Mouse (Mus musculus) stomach, embryonic 16.5 days (tissue): Measurements from ENCODE around the gene Isyna1. TPM values are rescaled to one million over a fixed set of nuclear protein-coding genes. Genes with fewer than 3 reads are reported as not detected.
"Not testable (repeated sequence)": the region's sequence is repeated elsewhere in the genome, so short reads cannot be mapped to it uniquely, and the experiment has no call there.

Source experiments
- ATAC-seq: fragments of 200-750 bp; cut with Nextera tagmentation; 2 replicates; pipeline ENCODE4 v1.8.0; 2017; ENCODE audit warnings: moderate number of reproducible peaks, moderate TSS enrichment; ENCODE audit not compliant: insufficient read depth, low FRiP score
- H3K27ac ChIP-seq: fragments of 300-500 bp; sonication (generic); 2 replicates; pipeline ENCODE4 v1.5.1; 2014; ENCODE audit warnings: low read length
- H3K27me3 ChIP-seq: fragments of 300-500 bp; sonication (generic); 2 replicates; pipeline ENCODE4 v1.6.1; 2014; ENCODE audit warnings: low read length, control low read depth, mixed read lengths; ENCODE audit not compliant: control insufficient read depth, insufficient read depth
- H3K36me3 ChIP-seq: fragments of 300-500 bp; sonication (generic); 2 replicates; pipeline ENCODE4 v1.6.1; 2014; ENCODE audit warnings: low read length; ENCODE audit not compliant: control insufficient read depth, insufficient read depth
- H3K4me1 ChIP-seq: fragments of 300-500 bp; sonication (generic); 2 replicates; pipeline ENCODE4 v1.6.1; 2014; ENCODE audit warnings: low read length, control low read depth, mixed read lengths; ENCODE audit not compliant: control insufficient read depth, insufficient read depth
- H3K4me2 ChIP-seq: fragments of 300-500 bp; sonication (generic); 2 replicates; pipeline ENCODE4 v1.6.1; 2014; ENCODE audit warnings: low read depth, low read length, mixed read lengths
- H3K4me3 ChIP-seq: fragments of 300-500 bp; sonication (generic); replicated peaks from 2 replicates; pipeline ENCODE4 v1.5.1; 2014; ENCODE audit warnings: mild to moderate bottlenecking, low read length
- H3K9ac ChIP-seq: fragments of 300-500 bp; sonication (generic); 2 replicates; pipeline ENCODE4 v1.6.1; 2014; ENCODE audit warnings: low read length
- H3K9me3 ChIP-seq: fragments of 300-500 bp; sonication (generic); replicated peaks from 2 replicates; pipeline ENCODE4 v1.6.1; 2016; ENCODE audit warnings: low read length, control low read depth; ENCODE audit not compliant: control insufficient read depth
- WGBS: fragments of 180-500 bp; shearing (Covaris S2); extraction: QIAGEN DNeasy Blood & Tissue Kit; methylation state at CpG from one replicate; pipeline ENCODE4 v1.1.7; 2014; 5-methylcytosine and 5-hydroxymethylcytosine counted together
- polyA plus RNA-seq: library from polyadenylated mRNA; unstranded; fragments of >200 nt; fragmentation: Nextera tagmentation; extraction: Ambion mirVana; gene quantifications from 2 replicates; pipeline ENCODE4 v1.2.1, GENCODE M21; 2015

Isyna1 gene
- polyA plus RNA-seq, 1 experiment from 2014 or later = 104 TPM

DNA sequence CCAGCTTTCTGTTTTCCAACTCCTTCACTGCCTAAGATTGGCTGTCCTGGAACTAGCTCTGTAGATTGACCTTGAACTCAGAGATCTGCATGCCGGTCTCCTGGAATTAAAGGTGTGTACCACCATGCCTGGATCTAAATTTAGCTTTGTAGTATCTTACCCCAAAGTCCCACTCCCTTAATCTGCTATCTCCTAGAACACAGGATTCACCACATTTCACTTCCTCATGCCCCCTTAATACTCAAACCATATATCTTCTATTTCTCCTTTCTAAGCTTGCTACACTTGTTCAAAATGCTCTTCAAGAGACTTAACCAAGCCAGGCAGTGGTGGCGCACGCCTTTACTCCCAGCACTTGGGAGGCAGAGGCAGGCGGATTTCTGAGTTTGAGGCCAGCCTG is 6.2 kb upstream of the Isyna1 start:
- H3K4me3 ChIP-seq, H3K27ac ChIP-seq, H3K4me2 ChIP-seq, ATAC-seq, H3K9ac ChIP-seq, H3K9me3 ChIP-seq, H3K4me1 ChIP-seq, H3K27me3 ChIP-seq: not testable (repeated sequence)
- 0 out of 2 replicates have a peak, but pooled peaks cover 12% of the 10 kb centered on the region for H3K36me3 ChIP-seq
- WGBS = 83% methylated on average over 4 of the region's 4 CpGs

DNA sequence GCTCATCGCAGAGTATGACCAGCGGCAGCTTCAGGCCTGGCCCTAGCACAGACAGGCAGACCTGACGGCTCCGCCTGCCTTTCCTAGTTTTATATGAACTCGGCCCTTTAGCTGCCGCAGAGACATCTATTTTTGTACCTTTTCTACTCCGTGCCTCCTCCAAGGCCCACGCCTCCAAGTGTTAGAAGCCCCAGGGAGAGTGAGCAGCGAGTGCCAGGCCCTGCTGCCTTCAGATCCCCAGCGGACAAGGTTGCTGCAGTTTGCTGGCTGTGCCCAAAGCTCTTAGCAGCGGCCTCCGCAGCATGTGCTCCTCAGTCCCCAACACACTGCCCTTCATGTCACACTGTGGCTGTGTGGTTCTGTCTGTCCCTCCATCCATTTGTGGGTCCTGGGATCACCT is 2.6 kb upstream of the Isyna1 start:
- Histone ChIP-seq H3K4me3 (no peak overlapping the region), H3K27ac (no peak overlapping the region), H3K27me3 (no peaks in the 10 kb centered on the region), H3K9me3 (no peaks in the 10 kb centered on the region), H3K4me2 (no peak overlapping the region), H3K36me3 (0 out of 2 replicates have a peak, but pooled peaks cover 11% of the 10 kb centered on the region), H3K4me1 (peaks cover 24% of the 10 kb centered on the region), H3K9ac (no peak overlapping the region)
- 86% methylated on average over 12 of the region's 12 CpGs for WGBS
- ATAC-seq = no peak

DNA sequence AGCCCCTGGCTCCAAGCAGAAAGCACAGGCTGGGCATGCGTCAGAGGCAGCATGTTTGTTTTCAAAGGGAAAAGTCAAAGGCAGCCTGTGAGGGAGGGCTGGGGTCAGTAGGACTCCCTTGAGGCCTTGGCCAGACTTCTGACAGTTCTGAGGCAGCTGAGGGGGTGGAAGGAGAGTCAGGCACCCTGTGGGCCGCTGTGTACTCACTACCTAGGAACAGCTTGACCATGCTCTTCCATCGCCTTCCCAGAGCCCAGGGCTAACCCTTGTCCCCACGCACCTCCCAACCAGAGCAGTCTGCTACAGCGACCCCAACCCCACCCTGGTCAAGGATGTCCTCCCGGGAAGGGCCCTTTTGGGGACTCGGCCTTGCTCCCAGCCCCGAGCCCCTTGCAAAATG is 1.0 kb upstream of the Isyna1 start:
- H3K27ac ChIP-seq = peak overlapping the region; percentile 86
- H3K9ac ChIP-seq = peak overlapping the region; percentile 70; the same call in 1 of the 2 replicates

DNA sequence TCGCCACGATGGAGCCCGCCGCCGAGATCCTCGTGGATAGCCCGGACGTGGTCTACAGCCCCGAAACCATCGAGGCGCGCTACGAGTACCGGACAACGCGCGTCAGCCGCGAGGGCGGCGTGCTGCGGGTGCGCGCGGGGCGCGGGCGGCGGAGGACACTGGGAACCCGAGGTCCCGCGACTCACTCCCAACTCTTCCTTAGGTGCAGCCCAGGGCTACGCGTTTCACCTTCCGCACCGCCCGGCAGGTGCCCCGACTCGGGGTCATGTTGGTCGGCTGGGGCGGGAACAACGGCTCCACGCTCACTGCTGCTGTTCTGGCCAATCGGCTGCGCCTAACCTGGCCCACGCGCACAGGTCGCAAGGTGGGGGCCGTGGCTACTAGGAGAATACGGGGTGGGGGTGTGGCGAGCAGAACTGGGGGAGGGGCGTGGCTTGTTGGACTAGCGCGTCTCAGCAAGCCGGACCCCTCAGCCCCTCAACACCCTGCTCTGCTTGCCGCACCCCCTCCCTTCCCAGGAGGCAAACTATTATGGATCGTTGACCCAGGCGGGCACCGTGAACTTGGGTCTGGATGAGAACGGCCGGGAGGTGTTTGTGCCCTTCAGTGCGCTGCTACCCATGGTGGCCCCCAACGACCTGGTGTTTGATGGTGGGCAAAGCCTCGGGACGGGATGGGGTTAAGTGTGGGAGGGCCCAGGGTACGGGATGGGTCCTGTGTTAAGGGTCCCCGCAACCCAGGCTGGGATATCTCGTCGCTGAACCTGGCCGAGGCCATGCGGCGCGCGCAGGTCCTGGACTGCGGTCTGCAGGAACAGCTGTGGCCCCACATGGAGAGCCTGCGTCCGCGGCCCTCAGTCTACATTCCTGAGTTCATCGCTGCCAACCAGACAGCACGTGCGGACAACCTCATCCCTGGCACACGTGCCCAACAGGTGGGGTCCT is 720 bp downstream of the Isyna1 start:
- no peaks in the 10 kb centered on the region for H3K27me3 ChIP-seq
- peak overlapping the region; percentile 70 for H3K9ac ChIP-seq
- 9% methylated on average over 82 of the region's 82 CpGs for WGBS
- H3K36me3 ChIP-seq = 0 out of 2 replicates have a peak, but pooled peaks cover 6% of the 10 kb centered on the region
- ATAC-seq = peak; percentile 8; the same call in 1 of the 2 replicates
- peak overlapping the region; percentile 55 for H3K4me3 ChIP-seq
- H3K27ac ChIP-seq = peak overlapping the region; percentile 86
- H3K9me3 ChIP-seq = no peaks in the 10 kb centered on the region
- H3K4me1 ChIP-seq = peaks cover 57% of the 10 kb centered on the region
- H3K4me2 ChIP-seq = peak overlapping the region; percentile 99

More for the DNA sequence above, 1.0 kb upstream of the Isyna1 start:
- Histone ChIP-seq H3K4me2 (peak overlapping the region; percentile 99), H3K4me3 (peak overlapping the region; percentile 55; the same call in 1 of the 2 replicates), H3K4me1 (peaks cover 40% of the 10 kb centered on the region), H3K36me3 (0 out of 2 replicates have a peak, but pooled peaks cover 13% of the 10 kb centered on the region), H3K9me3 (no peaks in the 10 kb centered on the region), H3K27me3 (no peaks in the 10 kb centered on the region)
- 41% methylated on average over 8 of the region's 8 CpGs for WGBS
- ATAC-seq = no peak

DNA sequence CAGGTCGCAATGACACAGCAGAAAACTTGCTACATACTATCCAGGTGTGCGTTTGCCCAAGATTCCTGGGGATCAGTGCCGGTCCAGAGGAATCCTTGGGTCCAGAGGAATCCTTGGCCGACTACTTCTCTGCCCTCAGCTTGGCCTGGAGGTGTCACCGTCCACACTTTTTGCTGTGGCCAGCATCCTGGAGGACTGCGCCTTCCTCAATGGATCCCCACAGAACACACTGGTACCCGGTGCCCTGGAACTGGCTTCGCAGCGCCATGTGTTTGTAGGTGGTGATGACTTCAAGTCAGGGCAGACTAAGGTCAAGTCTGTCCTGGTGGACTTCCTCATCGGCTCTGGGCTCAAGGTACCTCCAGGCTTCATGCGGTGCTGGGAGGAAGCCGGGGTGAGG is 1.6 kb downstream of the Isyna1 start:
- H3K4me3 ChIP-seq = no peak overlapping the region
- H3K9me3 ChIP-seq = no peaks in the 10 kb centered on the region
- H3K27me3 ChIP-seq = no peaks in the 10 kb centered on the region
- H3K4me1 ChIP-seq = peaks cover 64% of the 10 kb centered on the region
- H3K36me3 ChIP-seq = 0 out of 2 replicates have a peak, but pooled peaks cover 3% of the 10 kb centered on the region
- 95% methylated on average over 12 of the region's 12 CpGs for WGBS
- no peak overlapping the region for H3K4me2 ChIP-seq
- H3K27ac ChIP-seq = no peak overlapping the region
- ATAC-seq = no peak
- H3K9ac ChIP-seq = no peak overlapping the region

- Histone ChIP-seq H3K4me2 (no peak overlapping the region), H3K4me1 (peaks cover 68% of the 10 kb centered on the region), H3K27me3 (no peaks in the 10 kb centered on the region), H3K27ac (no peak overlapping the region), H3K9ac (no peak overlapping the region), H3K9me3 (no peaks in the 10 kb centered on the region), H3K4me3 (no peak overlapping the region), H3K36me3 (0 out of 2 replicates have a peak, but pooled peaks cover 3% of the 10 kb centered on the region)
- WGBS = 92% methylated on average over 18 of the region's 18 CpGs
- no peak for ATAC-seq
Measured at GRCm38 (mm10) chr8:70596216-70596615, 2.0 kb downstream of the Isyna1 start.

DNA sequence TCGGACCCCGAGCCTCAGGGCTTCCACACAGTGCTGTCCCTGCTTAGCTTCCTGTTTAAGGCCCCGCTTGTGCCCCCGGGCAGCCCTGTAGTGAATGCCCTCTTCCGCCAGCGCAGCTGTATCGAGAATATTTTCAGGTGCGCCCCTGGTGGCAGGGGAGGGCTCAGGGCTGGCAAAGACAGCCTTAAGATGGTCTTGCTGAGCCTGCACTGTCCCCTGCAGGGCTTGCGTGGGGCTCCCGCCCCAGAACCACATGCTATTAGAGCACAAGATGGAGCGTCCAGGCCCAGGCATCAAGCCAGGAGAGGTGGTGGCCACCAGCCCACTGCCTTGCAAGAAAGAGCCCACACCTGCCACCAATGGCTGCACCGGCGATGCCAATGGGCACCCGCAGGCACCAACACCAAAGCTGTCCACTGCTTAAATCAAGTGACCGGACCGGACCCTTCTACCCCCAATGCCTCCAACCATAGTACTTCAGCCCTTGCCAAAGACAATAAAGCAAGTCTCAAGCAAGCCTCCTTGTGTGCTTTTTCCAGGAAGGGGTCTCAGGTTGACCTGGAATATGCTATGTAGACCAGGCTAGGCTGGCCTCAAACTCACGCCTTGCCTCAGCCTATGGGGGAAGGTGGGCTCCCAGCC is 2.7 kb downstream of the Isyna1 start:
- 83% methylated on average over 17 of the region's 17 CpGs for WGBS
- Histone ChIP-seq H3K36me3 (peaks cover 6% of the 10 kb centered on the region), H3K27me3 (no peaks in the 10 kb centered on the region), H3K27ac (no peak overlapping the region), H3K9me3 (no peaks in the 10 kb centered on the region), H3K9ac (0 out of 2 replicates have a peak overlapping the region, but pooled peaks have one; percentile 80), H3K4me1 (peaks cover 72% of the 10 kb centered on the region), H3K4me3 (no peak overlapping the region), H3K4me2 (peak overlapping the region; percentile 79)
- no peak for ATAC-seq

- no peaks in the 10 kb centered on the region for H3K9me3 ChIP-seq
- 22% methylated on average over 63 of the region's 68 CpGs for WGBS
- H3K27ac ChIP-seq = no peak overlapping the region
Measured at GRCm38 (mm10) chr8:70597417-70598272, 3.5 kb downstream of the Isyna1 start.

More at GRCm38 (mm10) chr8:70597417-70598272, 3.5 kb downstream of the Isyna1 start:
- H3K9ac ChIP-seq = peak overlapping the region; percentile 80
- no peaks in the 10 kb centered on the region for H3K27me3 ChIP-seq
- peaks cover 12% of the 10 kb centered on the region for H3K36me3 ChIP-seq
- peak overlapping the region; percentile 47 for H3K4me3 ChIP-seq
- no peak for ATAC-seq
- peaks cover 72% of the 10 kb centered on the region for H3K4me1 ChIP-seq
- peak overlapping the region; percentile 79 for H3K4me2 ChIP-seq
